Mouse (Mus musculus): ENCODE data around the gene Oasl2.
"Not testable (repeated sequence)": the region's sequence is repeated elsewhere in the genome, so short reads cannot be mapped to it uniquely, and the experiment has no call there.

Oasl2 gene

DNA sequence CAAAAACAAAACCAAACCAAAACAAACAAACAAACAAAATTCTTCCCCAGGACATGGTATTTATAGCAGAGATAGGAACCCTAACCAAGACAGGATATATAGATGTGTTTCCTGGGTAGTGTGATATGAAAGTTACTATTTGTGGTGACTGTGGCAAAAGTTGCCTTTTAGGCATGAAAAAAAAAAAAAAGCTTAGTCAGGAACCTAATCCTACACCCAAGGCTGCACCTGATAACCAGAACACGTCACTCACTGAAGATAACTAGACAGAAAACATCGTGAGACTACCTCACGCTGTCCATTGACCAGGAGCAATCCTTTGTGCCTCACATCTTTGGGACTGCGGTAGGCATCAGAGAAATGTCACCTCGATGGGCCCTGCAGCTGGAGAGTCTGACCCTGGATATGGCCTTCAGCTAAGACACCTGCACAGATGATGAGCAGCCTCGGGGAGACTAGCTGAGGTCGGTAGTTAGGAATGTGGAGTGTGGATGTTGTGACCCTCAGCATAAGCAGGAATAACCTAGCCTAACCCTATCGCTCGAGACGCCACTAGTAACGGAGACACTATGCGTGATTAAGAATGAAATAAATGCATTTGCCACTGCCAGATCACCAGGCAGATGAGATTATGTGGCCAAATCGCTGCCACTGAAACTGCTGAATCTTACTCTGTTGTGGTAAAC, at the start of gene Oasl2:
TSS of gene Oasl2 (plus strand) at position 249 of the 686 bp plus-strand sequence.
- CTCF ChIA-PET: interaction anchor here (0.6 kb wide), 4 partner anchors 23 to 259 kb away, joined by 3 to 4 read pairs (median 3); no protein-coding TSS in a partner anchor

DNA sequence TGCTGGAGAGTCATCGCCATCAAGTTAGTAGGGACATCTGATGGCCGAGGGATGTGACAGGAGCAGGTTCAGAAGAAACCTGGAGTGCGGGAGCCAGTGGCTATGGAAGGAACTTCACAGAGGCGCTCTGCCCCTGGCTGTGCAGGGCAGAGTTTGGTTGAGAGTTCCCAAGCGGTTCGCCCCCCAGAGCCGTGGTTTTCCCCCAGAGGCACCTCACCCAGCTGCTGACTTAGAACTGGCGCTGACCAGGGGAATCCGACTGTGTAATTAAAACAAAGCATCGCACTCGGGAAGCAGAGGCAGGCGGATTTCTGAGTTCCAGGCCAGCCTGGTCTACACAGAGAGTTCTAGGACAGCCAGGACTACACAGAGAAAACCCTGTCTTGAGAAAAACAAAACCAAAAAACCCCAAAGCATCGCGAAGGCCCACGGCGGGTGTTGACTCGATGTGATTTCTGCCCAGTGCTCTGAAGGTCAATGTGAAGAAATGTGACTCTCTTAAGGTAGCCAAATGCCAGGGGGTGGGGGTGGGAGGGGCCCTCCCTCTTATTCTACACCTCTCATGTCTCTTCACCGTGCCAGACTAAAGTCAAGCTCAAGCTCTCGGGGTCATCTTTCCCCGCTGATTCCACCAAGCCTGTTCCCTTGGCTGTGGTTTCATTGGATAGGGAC, 45.0 kb upstream of the Oasl2 start:
- CTCF ChIA-PET: no interaction called here

DNA sequence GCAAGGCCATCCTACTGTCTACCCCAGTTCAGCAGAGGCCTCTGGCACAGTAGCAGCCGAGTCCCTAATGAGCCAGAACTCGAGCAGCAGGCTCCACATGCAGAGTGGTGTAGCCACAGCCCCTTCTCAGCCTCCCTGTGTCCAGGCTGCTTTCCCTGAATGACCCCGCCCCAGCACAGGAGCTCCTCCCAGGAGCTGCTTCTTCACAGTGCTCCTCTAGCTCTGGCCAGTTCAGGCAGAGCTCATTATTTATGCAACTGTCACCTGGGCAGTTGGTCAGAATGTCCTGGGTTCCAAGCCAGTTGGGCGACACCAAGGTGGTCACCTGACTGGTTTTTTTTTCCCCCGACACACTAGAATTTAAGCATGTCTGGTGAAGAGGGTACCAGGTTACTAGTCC, 43.4 kb upstream of the Oasl2 start, which contains the start of gene 4930519G04Rik:
TSS of gene 4930519G04Rik (plus strand) at position 301 of the 400 bp plus-strand sequence.
- CTCF ChIA-PET: not testable (repeated sequence)

DNA sequence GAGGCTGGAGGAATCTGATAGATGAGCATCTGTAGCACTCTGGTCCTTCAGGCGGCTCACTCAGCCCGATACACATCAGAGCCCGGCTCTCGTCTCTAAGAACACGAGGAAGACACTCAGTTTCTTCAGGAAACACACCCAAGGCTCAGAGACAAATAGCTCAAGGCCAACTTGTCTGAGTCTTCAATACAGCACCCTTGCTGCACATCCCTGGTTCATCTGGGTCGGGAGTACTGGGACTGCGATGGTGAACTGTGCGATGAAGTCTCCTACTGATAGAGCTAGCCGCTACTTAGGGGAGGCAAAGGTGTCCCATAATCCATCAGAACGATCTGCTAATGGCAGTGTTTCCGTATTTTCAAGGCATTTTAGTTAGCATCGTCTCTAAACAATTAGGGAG, 38.2 kb upstream of the Oasl2 start, which contains the start of gene Gm9936:
TSS of gene Gm9936 (minus strand) at position 101 of the 400 bp plus-strand sequence.
- CTCF ChIA-PET: interaction anchor here (0.5 kb wide), 1 partner anchor 80 kb away, joined by 9 read pairs; no protein-coding TSS in a partner anchor

DNA sequence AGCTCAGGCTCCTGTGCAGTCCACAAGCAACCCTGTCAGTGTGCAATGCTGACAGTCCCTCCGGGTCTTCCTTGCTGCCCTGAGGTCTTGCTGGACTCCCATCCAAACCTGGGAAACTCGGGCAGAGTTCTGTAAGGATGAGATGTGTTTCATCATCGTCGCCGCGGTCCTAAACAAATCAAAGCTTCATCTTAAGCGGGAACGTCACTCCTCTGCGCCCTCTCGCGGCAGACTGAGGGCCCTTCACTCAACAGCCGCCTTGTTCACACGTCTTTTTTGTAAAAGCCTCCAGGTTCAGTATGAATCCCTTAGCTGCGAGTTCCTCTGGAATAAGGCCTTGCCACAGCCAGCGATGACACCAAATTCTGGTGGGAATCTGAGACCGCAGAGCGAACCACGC, 37.5 kb upstream of the Oasl2 start:
- CTCF ChIA-PET: interaction anchor here (0.6 kb wide), 1 partner anchor 84 kb away, joined by 3 read pairs; no protein-coding TSS in a partner anchor

DNA sequence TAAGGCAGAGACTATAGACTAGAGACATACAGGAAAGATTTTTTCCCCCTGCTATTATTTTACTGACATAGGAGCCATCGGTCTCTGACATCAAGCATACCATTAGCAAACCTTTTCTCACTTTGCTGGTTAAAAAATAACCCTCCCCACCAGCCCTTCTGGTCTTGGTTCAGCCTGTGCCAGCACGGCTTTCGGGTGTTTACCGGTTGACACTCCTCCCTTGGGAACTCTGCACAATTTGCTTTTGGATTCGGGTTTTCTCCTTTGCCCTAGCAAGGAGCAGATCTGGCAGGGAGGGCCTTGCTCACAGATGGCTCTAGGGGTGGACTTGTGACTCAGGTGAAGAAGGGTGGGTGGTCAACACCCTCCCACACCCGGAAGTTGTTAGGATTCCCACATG, 35.0 kb upstream of the Oasl2 start:
- CTCF ChIA-PET: no interaction called here

DNA sequence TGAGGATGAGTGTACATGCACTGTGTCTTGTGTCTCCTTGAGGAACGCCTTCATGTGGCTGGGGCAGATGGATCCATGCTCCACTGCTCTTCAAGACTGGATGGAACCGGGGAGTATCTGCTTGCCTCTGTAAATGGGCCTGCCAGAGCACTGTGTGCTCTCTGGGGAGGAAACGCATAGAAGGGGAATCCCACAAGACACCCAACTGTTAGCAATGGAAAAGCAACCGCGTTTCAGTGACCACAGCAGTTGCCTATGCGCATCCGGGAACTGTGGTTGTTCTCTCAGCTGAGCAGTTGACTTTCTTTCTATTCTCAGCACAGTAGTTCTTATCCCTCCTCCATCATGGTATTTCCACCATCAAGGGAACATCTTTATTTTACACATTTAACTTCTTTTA, 31.9 kb upstream of the Oasl2 start:
- CTCF ChIA-PET: no interaction called here

GRCm38 (mm10) chr5:114865279-114865678, 31.5 kb upstream of the Oasl2 start:
- CTCF ChIA-PET: no interaction called here

GRCm38 (mm10) chr5:114875858-114876257, 20.9 kb upstream of the Oasl2 start:
- CTCF ChIA-PET: no interaction called here

DNA sequence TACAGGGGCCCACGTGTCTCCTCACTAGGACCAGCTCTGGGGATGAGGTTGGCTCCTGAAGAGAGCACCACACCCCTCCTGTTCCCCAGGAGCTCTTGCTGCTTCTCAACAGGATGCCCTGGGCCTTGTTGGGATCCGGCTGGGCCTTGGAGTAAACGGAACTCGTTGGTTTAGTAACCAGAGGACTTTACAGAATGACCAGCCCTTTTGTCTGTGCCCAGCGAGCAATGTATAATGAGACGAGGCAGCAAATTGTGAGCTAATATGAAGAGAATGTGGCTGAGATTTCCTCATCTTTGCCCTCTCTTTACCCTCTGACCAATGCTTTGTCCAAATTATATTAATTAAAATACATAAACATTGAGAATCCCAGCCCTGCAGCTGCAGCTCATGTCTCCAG, 20.4 kb upstream of the Oasl2 start:
- CTCF ChIA-PET: no interaction called here

- CTCF ChIA-PET: interaction anchor here (0.5 to 0.7 kb wide), 2 partner anchors 65 to 166 kb away, joined by 3 to 9 read pairs; no protein-coding TSS in a partner anchor
These were observed 19.2 kb upstream of the Oasl2 start for GRCm38 (mm10) chr5:114877487-114877886.

- CTCF ChIA-PET: no interaction called here
These were observed 17.3 kb upstream of the Oasl2 start for GRCm38 (mm10) chr5:114879399-114879798.

DNA sequence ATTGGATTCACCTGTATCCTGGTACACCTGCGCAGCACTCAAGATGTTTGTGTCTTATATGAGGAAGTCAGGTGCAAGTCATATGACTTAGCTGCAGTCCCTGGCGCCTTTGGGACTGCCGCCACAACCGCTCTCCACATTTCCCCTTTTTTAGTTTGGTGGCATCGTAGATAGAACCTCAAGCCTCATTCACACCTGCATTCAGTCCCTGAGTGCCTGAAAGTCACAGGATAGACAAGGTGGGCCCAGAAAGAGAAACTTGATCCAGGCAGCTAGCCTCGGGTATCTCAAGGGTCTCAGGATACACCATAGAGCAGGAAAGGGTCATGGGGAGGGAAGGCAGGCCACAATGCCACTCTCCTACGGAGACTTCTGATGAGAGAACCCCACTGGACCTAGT, 14.4 kb upstream of the Oasl2 start:
- CTCF ChIA-PET: not testable (repeated sequence)

DNA sequence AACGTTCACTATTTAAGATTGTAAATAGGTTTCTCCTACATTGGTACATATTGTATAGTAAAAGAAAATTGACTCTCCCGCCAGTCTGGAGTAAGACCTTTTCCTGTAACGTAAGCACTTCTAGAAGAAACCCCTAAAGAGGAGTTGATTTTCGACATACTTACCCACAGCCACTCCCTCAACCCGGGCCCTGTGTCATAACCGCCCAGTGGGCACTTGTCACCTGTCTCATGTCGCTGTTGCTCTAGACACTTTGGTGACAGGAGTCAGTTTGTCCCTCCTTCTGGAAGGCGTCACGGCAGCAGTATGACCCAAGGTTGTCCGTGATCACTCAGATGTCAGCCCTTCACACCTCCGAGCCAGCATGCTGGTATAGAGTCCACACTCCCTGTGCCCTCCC, 13.7 kb upstream of the Oasl2 start:
- CTCF ChIA-PET: no interaction called here

- CTCF ChIA-PET: no interaction called here
These were observed 9.9 kb upstream of the Oasl2 start for GRCm38 (mm10) chr5:114886801-114887200.

- CTCF ChIA-PET: no interaction called here
These were observed 7.7 kb upstream of the Oasl2 start for GRCm38 (mm10) chr5:114888995-114889394.

GRCm38 (mm10) chr5:114895542-114895941, 1.2 kb upstream of the Oasl2 start:
- CTCF ChIA-PET: no interaction called here

- CTCF ChIA-PET: interaction anchor here (0.6 kb wide), 4 partner anchors 22 to 260 kb away, joined by 3 to 4 read pairs (median 3); no protein-coding TSS in a partner anchor
These were observed 648 bp downstream of the Oasl2 start for GRCm38 (mm10) chr5:114897374-114897793.

DNA sequence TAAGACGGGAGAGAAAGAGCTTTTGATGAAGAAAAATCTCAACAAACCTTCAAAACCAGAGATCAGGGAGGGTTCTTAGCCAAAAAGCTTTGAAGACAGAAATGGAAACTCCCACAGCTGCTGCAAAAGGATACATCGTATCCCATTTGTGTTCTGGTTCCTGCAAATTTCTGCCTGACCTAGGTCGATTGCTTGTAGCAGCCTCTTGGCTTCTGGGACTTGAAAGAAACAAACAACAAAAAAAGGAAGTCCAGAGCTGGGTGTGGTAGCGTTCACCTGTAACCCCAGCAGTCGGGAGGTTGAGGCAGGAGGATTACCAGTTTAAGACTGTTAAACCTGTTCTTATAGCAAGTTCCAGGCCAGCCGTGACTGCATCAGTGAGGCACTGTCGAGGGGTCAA, 2.1 kb downstream of the Oasl2 start:
- CTCF ChIA-PET: interaction anchor here (0.6 kb wide), 1 partner anchor 166 kb away, joined by 5 read pairs; no protein-coding TSS in a partner anchor

DNA sequence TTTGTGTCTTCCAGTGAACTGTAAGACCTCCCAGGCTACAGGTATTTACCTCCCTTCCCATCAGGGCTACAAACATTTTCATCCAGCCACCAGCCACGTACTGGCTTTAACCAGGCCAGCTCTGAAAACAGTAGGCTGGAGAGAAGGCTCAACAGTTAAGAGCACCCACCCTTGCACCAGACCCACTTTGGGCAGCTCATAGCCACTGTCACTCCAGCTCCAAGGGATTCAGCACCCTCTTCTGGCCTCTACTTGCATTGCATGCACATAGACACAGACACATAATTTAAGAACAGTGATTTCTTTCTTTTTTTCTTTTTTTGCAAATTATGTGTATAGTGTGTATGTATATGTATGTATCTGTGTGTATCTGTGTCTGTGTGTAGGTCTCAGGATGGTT, 5.7 kb downstream of the Oasl2 start:
- CTCF ChIA-PET: interaction anchor here (0.6 to 0.8 kb wide), 3 partner anchors 17 to 191 kb away, joined by 3 to 10 read pairs (median 7); no protein-coding TSS in a partner anchor

- CTCF ChIA-PET: interaction anchor here (0.7 kb wide), 1 partner anchor 21 kb away, joined by 5 read pairs; no protein-coding TSS in a partner anchor
These were observed 12.0 kb downstream of the Oasl2 start for GRCm38 (mm10) chr5:114908598-114909305.

DNA sequence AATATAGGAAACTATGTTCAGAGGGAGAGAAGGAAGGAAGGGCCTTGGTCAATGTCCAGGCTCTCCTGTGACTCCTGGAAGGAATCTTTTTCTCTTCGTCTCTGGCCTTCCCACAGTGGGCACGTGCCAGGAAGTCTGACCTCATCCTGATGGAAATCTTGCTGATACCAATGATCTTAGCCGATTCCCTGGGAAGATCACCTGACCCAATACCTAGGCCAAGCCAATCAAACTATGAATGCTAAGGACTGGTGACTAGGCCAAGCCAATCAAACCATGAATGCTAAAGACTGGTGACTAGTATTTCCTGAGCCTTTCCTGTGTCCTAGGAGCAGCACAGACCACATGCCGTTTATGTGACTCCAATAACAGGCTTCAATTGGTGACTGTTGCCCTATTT, 16.9 kb downstream of the Oasl2 start:
- CTCF ChIA-PET: no interaction called here
